Mouse (Mus musculus) lung, postnatal 4 days (tissue): ENCODE measurements around the gene Gm34653.
A peak's percentile ranks its signal among the peaks of the same experiment; 100 is the strongest.
"Not testable (repeated sequence)": the region's sequence is repeated elsewhere in the genome, so short reads cannot be mapped to it uniquely, and the experiment has no call there.

Experiments used
- DNase-seq, 2 experiments: peaks; one replicate each; pipeline ENCODE4 v3.0.0; 2021

The Gm34653 gene

GRCm38 (mm10) chr2:34818492-34818891, 14.3 kb upstream of the Gm34653 start:
- DNase-seq, result no peak

DNA sequence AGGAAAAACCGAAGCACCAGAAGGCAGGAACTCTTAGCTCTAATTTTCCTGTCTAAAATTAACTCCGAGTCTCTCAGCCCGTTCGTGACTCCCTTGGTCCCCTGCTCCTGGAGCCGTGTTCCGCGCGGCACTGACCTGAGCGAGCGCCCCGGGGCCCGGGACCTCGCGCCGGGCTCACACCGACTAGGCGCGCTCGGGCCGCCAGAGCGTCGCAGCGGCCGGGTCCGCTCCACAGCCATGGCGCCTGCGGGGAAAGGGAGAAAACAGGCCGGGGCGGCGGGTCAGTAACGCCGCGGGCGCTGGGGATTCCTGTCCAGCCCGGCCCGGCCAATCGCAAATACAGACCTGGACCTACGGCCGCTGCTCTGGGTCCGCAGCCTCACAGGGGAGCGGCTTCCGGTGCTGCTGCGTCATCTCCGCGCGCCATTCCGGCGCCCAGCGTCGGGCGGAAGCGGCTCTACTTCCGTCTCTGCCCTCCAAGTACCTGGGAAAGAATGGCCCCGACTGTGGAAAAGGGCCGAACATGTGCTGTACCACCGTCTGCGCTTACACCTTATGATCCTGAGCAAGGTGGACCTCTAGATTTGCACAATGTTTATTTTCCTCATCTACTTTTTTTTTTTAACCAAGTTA, 6.9 kb upstream of the Gm34653 start, which contains the start of gene Fbxw2:
TSS of gene Fbxw2 (minus strand) at position 485 of the 633 bp plus-strand sequence.
- DNase-seq, result peak; percentile 94 to 96

DNA sequence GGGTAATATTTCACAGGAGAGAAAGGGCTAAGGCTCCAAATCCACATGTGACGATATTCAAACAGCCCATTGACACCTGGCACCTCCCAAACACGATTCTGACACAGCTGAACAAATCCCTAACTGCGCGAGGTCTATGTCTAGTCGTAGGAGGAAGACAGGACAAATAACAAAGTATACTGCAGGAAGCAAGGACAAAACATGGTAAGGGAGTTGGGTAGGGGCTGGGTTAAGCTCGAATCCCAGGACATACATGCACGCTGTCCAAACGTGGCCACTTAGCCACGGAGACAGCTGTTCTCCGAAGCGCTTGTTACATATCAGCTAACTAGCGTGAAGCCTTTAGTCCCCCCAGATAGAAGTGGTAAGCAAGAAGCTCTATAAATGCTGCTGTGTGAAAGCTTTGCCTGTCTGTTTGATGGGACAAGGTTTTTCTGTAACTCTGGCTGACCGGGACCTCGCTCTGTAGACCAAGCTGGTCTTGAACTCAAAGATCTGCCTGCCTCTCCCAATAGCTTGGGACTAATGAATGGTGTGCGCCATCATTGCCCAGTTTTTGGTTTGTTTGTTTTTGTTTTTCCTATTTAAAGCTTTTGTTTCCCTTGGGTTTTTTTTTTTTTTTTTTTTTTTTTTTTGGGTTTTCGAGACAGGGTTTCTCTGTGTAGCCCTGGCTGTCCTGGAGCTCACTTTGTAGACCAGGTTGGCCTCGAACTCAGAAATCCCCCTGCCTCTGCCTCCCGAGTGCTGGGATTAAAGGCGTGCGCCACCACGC, 6.2 kb upstream of the Gm34653 start:
- DNase-seq, result no peak

GRCm38 (mm10) chr2:34827591-34827990, 5.2 kb upstream of the Gm34653 start:
- DNase-seq, result no peak

DNA sequence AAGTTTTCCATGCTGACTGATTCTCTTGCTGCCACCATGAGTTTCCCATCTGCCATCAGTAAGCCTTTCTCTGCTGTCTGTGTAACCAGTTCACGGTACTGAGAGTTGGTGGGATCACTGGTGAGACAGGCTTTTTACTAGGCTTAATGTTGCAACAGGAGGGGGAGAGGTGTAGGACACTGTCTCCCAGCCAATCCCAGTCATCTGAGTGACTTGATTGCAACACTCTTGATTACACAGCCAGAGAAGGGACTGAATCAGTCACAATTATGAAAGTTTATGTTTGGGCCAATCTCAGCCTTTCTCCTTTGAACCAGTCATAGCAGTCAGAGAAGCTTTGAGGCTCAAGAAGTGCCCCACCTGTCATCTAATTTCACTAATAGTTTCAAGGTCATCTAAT, 4.8 kb upstream of the Gm34653 start:
- no peak for DNase-seq

DNA sequence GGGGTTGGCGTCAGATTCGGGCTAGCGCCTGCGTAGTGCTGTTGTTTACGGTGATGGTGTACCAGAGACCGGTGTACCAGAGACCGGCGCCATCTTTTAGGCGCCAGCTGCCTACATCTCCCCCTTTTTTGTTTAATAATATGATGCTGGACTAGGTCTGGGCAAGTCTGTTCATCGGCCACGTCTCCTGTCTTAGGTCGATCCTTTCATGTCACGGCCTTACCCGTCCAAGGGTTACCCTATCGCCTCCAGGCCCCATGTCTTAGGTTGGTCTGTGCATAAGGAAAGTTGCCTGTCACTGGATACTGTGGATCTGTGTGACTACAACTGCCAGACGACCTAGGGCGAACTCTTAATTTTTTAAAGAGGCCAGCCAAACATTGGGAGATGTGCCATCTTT, 2.7 kb upstream of the Gm34653 start:
- not testable (repeated sequence) for DNase-seq

DNA sequence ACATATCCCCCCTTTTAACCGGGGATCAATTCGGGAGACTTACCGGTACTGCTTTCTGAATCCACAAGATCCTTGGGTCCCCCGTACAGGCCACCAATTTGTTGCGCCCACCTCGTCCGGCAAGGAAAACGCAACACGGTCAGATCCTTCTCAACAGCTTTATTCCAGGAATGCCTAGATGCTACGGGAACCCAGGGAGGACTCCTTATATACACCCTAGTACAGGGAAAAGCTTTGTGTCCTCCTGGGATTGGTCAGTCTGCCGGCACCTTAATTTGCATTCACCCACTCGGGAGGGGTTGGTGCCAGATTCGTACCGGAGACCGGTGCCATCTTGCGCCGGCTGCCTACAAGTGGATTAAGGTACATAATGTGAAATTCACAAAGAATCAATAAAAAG, 817 bp downstream of the Gm34653 start:
- no peak for DNase-seq

DNA sequence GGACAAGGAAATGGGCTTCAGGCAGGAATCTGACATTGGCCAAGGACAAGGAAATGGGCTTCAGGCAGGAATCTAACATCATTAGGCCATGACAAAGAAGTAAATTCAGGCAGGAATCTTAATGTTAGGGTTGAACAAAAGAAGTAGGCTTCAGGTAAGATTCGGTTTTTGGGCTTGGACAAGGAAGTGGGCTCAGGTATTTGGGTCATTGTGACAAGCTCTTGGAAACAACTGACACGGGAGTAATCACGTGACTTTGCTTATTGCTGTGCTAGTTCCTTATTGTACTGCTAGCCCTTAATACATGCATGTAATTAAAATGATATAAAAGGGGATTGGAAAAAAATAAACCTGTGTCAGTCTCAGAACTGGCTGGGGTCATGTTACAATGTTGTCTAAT, 2.9 kb downstream of the Gm34653 start:
- DNase-seq, result no peak

DNA sequence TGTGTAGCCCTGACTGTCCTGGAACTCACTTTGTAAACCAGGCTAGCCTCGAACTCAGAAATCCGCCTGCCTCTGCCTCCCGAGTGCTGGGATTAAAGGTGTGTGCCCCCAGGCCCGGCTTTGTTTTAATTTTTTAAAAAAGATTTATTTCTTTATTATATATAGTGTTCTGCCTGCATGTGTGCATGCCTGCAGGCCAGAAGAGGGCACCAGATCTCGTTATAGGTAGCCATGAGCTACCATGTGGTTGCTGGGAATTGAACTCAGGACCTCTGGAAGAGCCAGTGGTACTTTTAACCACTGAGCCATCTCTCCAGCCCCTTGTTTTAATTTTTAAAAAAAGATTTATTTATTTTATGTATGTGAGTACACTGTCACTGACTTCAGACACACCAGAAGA, 7.3 kb downstream of the Gm34653 start:
- not testable (repeated sequence) for DNase-seq

- no peak for DNase-seq
These were observed 8.9 kb downstream of the Gm34653 start for GRCm38 (mm10) chr2:34841706-34842105.

DNA sequence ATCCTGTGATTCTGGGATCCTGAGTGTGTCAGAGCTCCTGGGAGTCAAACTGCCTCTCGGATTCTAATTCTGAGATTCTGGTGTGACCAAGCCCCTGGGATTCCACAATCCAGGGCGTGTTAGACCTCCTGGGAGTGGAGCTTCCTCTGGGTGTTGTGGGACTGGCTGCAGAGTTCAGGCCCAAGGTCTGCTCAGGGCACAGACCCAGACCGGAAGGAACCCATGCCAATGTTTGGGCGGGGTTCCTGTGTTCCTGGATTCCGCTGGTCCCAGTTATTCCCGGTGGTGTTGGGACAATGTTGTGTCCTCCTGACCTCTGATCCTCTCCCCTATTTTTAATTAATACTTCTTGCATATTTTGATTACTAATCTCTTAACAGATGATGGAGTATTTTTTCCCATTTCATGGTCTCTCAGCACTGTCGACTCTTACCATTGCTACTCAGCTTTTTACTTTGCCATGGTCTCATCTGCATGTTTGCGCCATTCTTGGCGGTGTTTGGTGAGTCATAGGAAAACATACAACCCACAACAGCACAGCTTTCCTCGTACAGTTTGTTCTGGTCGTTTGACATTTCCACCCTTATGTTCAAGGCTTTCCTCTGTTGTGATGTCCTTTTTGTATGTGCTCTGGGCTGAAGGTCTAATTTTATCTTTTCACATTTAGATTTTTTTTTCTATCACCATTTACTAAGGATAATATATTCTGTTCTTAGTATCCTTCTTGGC, 10.6 kb downstream of the Gm34653 start:
- DNase-seq, result peak; percentile 73 to 82

DNA sequence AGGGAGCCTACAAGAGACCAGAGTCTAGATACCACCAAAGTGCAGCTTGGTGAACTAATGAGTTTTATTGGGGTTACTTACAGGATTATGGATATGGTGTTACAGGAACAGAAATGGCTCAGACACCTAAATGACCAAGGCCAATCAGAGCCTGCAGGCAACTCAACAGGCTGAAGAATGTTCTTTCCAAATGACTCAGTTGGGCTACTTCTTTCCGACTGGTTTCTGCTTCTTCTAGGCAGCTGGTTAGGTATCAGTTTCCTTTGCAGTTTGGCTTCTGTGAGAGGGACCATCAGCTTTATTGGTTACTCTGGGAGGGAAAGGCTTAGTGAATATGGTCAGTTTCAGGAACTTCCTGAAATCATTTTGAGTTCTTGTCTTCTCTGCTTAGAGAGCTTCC, 14.9 kb downstream of the Gm34653 start:
- DNase-seq, result no peak

GRCm38 (mm10) chr2:34855265-34855664, 22.5 kb downstream of the Gm34653 start:
- no peak for DNase-seq

DNA sequence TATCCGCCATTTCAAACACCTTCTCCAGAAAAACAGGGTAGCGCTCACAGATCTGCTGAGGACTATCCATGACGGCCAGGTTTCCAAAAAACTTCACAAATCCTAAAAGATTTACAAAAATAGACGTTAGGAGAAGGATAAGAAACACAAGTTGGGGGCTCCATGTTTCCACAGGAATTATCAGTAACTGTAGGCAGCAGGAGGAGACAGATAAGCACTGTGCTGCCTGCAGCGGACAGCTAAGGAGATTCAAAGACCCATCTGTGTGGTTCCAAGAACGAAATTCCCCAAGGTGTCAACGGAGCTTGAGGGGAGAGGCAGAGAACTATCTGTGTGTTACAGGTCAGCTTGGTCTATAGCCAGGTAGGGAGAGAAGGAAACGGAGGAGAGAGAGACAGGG, 24.9 kb downstream of the Gm34653 start:
- DNase-seq, result no peak

DNA sequence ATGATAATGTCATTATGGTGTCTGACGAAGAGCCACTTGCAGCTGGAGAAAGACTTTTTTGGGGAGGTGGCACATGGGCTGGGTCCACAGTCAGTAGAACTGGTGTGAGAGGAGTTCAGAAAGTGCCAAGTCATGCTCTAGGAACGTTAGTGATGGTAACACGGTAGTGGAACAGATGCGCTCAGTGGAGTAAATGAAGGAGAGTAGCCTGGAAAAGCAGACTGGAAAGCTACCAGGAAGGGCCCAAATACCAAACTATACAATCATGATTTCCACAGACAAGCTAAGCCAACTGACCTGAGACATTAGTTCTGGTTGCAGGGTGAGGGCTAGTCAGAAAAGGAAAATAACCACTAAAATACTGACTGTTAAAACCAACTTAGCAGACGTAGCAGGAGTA, 36.9 kb downstream of the Gm34653 start:
- no peak for DNase-seq

- DNase-seq, result peak; percentile 95 to 97
These were observed 38.0 kb downstream of the Gm34653 start for GRCm38 (mm10) chr2:34870520-34871474.

DNA sequence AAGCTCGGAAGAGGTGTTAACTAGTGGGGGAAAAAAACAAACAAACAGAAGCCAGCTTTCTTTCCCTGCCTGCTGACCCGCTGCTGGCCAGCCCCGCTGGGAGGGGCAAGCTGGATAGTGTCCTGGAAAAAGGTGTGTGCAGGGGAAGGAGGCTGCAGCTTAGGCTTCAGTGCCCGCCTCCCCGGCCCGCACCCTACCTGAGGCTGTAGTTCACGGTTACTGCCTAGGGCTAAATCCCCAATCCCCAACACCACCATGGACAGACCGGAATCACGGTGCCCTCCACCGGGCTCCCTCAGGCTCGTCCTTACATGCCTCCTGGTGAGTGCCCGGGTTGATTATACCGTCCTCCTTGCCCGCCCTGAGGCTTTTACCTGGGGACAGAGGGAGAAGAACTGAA, 41.5 kb downstream of the Gm34653 start, which contains the start of gene Cutal:
TSS of gene Cutal (plus strand) at position 126 of the 400 bp plus-strand sequence.
- peak; percentile 51 to 69 for DNase-seq

DNA sequence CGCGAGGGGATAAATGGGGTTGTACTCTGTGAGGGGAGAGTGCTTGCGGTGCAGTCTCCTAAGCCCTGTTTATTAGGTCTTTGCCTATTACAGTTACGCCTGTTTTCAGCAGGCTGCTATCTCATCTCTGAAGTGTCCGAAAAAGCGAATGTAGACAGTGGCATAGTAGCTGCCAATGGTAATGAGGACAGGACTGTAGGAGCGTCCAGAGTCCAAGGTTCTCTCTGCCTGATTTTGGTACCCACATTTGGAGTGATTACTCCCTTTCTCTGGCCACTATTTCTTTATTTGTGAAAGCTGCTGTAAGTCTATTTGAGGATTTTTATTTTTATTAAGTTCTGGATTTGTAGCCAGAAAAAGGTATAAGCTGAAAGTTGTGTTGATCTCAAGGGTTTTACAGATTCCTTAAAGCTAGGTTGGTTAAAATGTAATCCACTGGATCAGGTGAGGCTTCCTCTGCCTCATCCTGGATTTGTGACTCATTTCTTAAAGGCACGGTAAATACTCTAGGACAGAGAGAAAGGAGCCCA, 42.1 kb downstream of the Gm34653 start, which contains the start of gene Psmd5:
TSS of gene Psmd5 (minus strand) at position 153 of the 530 bp plus-strand sequence.
- no peak for DNase-seq

- no peak for DNase-seq
These were observed 47.2 kb downstream of the Gm34653 start for GRCm38 (mm10) chr2:34880054-34880453.

GRCm38 (mm10) chr2:34882757-34883156, 50.0 kb downstream of the Gm34653 start:
- DNase-seq, result no peak

DNA sequence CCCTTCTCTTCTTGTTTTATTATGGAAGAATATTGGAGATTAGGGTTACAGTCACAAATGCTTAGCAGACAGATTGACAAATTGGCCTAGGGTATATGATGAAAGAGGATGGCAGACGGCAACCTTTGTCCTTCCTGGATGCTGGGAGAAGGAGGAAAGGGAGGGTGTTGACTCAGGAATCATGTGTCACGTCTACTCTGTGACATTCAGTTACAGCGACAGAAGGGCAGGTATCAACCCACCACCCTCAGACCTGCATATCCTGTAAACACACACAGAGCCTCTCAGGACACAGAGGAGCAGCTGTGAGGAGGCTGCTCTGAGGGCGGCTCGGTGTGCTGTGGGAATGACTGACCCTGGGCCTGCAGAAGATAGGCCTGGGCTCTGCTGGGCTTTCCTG, 50.4 kb downstream of the Gm34653 start:
- no peak for DNase-seq

DNA sequence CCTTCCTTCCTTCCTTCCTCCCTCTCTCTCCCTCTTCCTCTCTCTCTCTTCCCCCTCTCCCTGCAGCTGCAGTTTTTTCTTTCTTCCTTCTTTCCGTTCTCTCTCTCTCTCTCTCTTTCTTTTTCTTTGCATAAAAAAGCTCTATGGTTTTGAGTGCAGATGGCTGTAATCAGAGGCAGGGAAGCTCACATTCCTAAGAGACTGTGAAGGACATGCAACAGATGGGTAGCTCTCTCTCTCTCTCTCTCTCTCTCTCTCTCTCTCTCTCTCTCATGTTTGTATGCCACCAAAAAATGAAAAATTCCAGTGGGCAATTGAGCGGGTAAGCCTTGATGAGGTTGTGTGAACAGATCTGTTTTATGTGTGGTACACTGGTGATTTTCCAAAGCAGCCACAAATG, 51.4 kb downstream of the Gm34653 start:
- no peak for DNase-seq
